Mouse (Mus musculus): Measurements from ENCODE around the gene Pomt1.

DNA sequence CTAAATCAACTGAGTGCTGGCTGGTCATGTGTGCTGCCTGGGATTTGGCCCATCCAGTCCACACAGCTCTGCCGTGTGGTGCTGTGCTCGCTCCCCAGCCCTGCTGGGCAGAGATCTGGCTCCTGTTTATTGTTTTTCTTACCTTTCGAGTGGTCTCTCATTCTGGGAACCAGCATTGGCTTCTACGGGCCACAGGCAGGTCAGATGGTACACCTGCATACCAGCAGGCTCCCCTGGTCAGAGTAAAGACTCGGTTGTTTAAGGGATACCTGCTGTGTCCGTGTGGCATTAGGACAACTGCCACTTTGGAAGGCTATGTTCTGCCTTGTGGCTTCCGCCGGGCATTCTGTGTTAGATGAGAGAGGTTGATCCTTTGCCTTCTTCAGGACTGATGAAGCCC is 24.7 kb upstream of the Pomt1 start:
- TF ChIP-seq EP300 (IDR thresholded peaks at IDR 0.05; ENCODE audit: low read depth) (no peak), CTCF (IDR thresholded peaks at IDR 0.05; ENCODE audit: low read depth) (no peak)
